Mouse (Mus musculus) central nervous system, embryonic 14 days (tissue): ENCODE data around the gene Gm44790. TPM values are rescaled to one million over a fixed set of nuclear protein-coding genes. Genes with fewer than 3 reads are reported as not detected.

Experiments used
- polyA plus RNA-seq: library from polyadenylated mRNA; depleted of rRNA; stranded (reverse); fragments of >200 nt; gene quantifications from 2 replicates; pipeline ENCODE4 v1.2.3, GENCODE M21; 2012; rRNA removed

Gene Gm44790
- 1.8 and 2.5 TPM in 2 replicates for polyA plus RNA-seq

DNA sequence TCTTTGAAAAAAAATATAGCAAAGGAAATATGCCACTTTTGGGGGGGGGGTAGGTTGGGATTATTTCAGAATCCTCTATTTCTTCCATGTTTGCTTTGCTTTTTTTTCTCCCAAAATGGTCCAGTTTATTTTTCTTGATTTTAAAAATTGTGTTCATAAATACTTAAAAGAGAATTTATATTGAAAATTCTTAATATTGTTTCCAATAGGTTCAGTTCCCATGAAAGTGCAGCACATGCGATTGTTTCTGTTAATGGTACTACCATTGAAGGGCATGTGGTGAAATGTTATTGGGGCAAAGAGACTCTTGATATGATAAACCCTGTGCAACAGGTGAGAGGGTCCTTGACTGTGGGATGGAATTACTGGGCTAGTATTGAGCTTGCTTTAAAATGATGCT is at the start of gene Gm44790:
Gm44790 (plus strand) TSS at position 301 of the 400 bp plus-strand sequence.

DNA sequence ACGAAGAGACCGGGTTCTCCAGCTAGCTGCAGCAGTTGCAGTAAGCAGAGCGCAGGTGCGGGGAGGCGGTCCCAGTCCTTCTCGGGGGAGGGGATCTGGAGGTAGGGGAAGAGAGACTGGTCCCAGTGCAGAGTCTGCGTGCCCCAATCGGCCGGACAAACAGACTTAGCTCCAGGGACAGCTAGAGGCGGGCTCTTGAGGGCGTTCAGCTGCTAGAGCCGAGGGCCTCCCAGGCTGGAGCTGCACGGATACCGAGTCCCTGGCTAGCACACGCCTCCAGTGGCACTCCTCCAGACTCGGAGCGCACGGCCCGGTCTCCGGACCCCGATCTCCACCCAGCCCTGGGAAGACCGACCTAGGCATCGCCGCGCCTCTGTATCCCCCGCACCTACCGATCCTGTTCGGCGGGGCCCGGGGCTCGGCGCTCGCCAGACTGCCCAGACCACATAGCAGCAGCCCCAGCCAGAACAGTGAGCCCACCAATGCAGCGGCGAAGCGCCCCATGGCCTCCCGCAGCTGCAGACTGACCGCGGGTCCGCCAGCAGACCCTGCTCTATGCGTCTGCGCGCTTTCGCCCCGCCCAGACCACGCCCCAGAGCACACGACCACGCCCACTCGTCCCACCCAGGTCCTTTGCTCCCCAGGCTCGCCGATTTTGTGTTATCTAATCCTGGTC is 29.7 kb upstream of the Gm44790 start, which contains the start of gene Pcyox1:
Pcyox1 (minus strand) TSS at position 574 of the 676 bp plus-strand sequence.

DNA sequence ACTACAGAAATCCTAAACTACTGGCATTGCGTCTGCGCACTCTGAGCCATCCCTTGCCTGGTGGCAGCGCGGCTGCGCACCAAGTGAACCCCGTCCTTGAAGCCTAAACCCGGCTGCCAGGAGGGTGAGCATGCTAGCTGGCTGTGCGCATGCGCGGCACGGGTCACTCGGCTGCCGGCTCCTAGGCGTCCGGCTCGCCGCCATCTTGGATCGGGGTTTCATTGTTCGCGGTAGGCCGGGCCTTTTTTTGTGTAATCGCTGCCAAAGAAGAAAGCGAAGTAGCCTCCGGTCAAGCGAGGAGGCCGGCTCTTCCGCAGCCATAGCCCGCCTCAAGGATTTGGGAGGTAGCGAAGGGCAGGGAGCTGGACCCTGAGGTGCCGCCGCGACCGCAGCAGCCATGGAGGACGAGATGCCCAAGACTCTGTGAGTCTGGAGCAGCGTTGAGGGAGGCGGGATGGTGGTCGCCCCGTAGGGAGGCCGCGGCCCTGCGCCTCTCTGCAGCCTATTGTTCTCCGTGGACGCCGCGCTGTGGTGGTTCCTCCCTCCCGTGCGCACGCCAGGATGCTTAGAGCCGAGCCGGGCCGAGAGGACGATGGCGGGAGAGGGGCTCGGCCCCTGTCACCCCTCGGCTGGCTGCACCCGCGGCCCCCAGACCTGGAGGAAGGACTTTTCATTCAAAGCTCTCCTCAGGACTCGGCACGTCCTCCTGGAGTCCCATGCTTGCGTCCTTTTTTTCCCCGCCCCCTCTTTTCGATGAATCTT is 22.2 kb upstream of the Gm44790 start, which contains the start of gene Tia1:
Tia1 (plus strand) TSS at position 120 of the 762 bp plus-strand sequence.

DNA sequence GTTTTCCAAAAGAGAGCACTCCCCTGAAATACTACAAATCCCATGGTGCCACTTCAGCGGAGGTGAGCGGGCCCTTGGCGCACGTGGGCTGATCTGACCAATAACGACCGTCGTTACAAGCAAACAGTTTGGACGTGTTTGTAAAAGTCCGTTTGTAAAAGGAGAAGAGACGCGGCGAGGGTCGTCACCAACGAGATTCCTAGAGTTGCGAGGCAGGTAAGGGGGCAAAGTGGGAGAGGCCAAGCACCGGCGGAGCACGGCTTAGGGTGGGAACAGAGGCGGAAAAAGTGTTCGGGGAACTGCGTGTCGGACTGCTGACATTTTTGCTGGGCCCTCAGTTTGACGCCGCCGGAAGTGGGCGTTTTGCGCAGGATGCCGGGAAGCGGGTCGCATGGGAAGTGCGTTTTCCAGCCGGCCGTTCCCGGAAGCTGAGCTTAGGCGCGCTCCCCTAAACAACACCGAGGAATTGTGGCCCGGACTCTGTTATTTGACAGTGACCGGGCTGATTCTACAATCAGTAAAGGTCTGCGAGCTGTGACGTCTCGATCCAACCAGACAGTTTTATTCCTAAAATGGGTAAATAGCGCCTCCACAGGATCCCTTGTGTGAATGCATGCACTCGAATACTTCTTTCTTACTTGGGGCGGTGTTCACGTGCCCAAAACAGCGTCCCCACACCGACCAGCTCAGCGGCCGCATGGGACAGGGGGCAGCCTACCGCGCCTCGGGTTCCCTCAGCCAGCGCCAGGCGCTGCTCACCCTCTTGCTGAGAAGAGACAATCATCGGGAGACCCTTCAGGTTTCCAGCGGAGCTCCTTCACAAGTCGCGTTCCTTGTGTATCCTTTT is 12.0 kb downstream of the Gm44790 start, which contains the start of gene C87436:
C87436 (plus strand) TSS at position 103 of the 847 bp plus-strand sequence.

Other genes with a start within 250 kb of the Gm44790 start
- gene Tgfa, start 231.4 kb upstream of the Gm44790 start, polyA plus RNA-seq: 5.2 and 5.9 TPM in 2 replicates
- 47.6 and 51.4 TPM in 2 replicates for gene Fam136a, start 61.0 kb upstream of the Gm44790 start, polyA plus RNA-seq
- 573 and 729 TPM in 2 replicates for gene Snrpg, start 55.4 kb upstream of the Gm44790 start, polyA plus RNA-seq
- gene Pcyox1, start 29.5 kb upstream of the Gm44790 start, polyA plus RNA-seq: 61.4 and 71.0 TPM in 2 replicates
- 324 and 385 TPM in 2 replicates for gene Tia1, start 22.4 kb upstream of the Gm44790 start, polyA plus RNA-seq
- gene C87436, start 11.7 kb downstream of the Gm44790 start, polyA plus RNA-seq: 19.0 and 21.5 TPM in 2 replicates
- 240 and 247 TPM in 2 replicates for gene Pcbp1, start 99.7 kb downstream of the Gm44790 start, polyA plus RNA-seq
- 1.4 and 2.6 TPM in 2 replicates for gene Asprv1, start 201.5 kb downstream of the Gm44790 start, polyA plus RNA-seq
- 19.0 and 19.1 TPM in 2 replicates for gene Mxd1, start 242.5 kb downstream of the Gm44790 start, polyA plus RNA-seq